Comparison of ENCODE assay signal across 8 mouse cellular contexts in genomic region chr17:79661387-79661786, GRCm38 (mm10). TPM values are rescaled to one million over a fixed set of nuclear protein-coding genes. Genes with fewer than 3 reads are reported as not detected.
DNase-seq lines count a peak whose midpoint lies in the region; ATAC-seq and TF ChIP-seq lines count a peak whose summit lies in the region.
"Had no signal": no experiment of that assay in that cellular context is flagged by ENCODE, and none has a peak within 500 bp of the region (broad histone marks: within the 10 kb centered on the region; RNA-seq: fewer than 3 reads in every experiment).

No protein-coding gene starts in this region.

- H3K9me3 ChIP-seq in lung, postnatal 0 days (ENCODE audit: low read length) = no peaks in the 10 kb centered on the region
- H3K9me3 ChIP-seq: liver, embryonic 15.5 days had no signal

- no peak overlapping the region for H3K4me3 ChIP-seq in layer of hippocampus, adult 2 months
- no peak overlapping the region for H3K4me3 ChIP-seq in lung, postnatal 0 days (ENCODE audit: low read depth, low read length)
- H3K4me3 ChIP-seq: liver, embryonic 15.5 days had no signal

- peak; percentile 71 for ATAC-seq in lung, postnatal 0 days

- TF ChIP-seq CTCF in layer of hippocampus, adult 2 months (conservative IDR thresholded peaks at IDR 0.05) = peak; percentile 92
- TF ChIP-seq CTCF in lung, postnatal 0 days (IDR thresholded peaks at IDR 0.05) = peak; percentile 81

- DNase-seq in A20 (ENCODE audit: low read depth, low spot score) = peak; percentile 55
- DNase-seq in ES-CJ7 (ENCODE audit: low read depth, low spot score) = peak; percentile 75
- DNase-seq in cerebellum, adult 11-12 months = peak; percentile 6
- peak; percentile 68 for DNase-seq in gastrocnemius, adult 18-20 months (ENCODE audit: low spot score)
- peak; percentile 48 to 79 for DNase-seq in layer of hippocampus, adult 2 months (ENCODE audit: low spot score in 2 of 2)
- peak; percentile 91 for DNase-seq in lung, postnatal 0 days (ENCODE audit: low spot score)
- DNase-seq in skeletal muscle tissue, adult 2 months (ENCODE audit: low read depth, low spot score) = peak; percentile 12

- H3K36me3 ChIP-seq in lung, postnatal 0 days (ENCODE audit: insufficient read depth, low read length) = no peaks in the 10 kb centered on the region
- H3K36me3 ChIP-seq: liver, embryonic 15.5 days had no signal

- no peak overlapping the region for H3K27ac ChIP-seq in layer of hippocampus, adult 2 months
- H3K27ac ChIP-seq in lung, postnatal 0 days (ENCODE audit: low read length) = peak overlapping the region; percentile 11; the same call in 1 of the 2 replicates
- H3K27ac ChIP-seq: liver, embryonic 15.5 days had no signal

- no peak overlapping the region for H3K9ac ChIP-seq in lung, postnatal 0 days (replicated peaks; ENCODE audit: low read depth)
- H3K9ac ChIP-seq: liver, embryonic 15.5 days had no signal

- TF ChIP-seq EP300 in lung, postnatal 0 days (IDR thresholded peaks at IDR 0.05) = no peak

- H3K27me3 ChIP-seq in lung, postnatal 0 days (replicated peaks; ENCODE audit: insufficient read depth, low read length) = no peaks in the 10 kb centered on the region
- H3K27me3 ChIP-seq: liver, embryonic 15.5 days had no signal

- no peaks in the 10 kb centered on the region for H3K4me1 ChIP-seq in lung, postnatal 0 days (ENCODE audit: insufficient read depth, low read depth, low read length)
- H3K4me1 ChIP-seq: liver, embryonic 15.5 days had no signal

- H3K4me2 ChIP-seq in lung, postnatal 0 days (replicated peaks; ENCODE audit: low read depth, low read length) = no peak overlapping the region
- H3K4me2 ChIP-seq: liver, embryonic 15.5 days had no signal

- 23% methylated on average over 7 of the region's 7 CpGs for WGBS in lung, postnatal 0 days

RNA-seq across cellular contexts. Expression of gene Rmdn2, which starts 49.7 kb away (rescaled TPM):
- total RNA-seq in gastrocnemius, adult 18-20 months (2021) = 10 to 100 TPM; 12.3 to 13.9 TPM
- 1 to 10 TPM; 9.0 TPM for total RNA-seq in layer of hippocampus, adult 2 months (2021)
- 38.7 and 58.1 TPM in 2 replicates for polyA plus RNA-seq in lung, postnatal 0 days (2015; fragmentation: Nextera tagmentation; extraction: Ambion mirVana)

RNA-seq across cellular contexts. Expression of gene Cyp1b1, which starts 53.5 kb away (rescaled TPM):
- total RNA-seq in gastrocnemius, adult 18-20 months (2021) = 1 to 10 TPM in 1 of 2 experiments, under 1 TPM in 1; 0.89 to 1.0 TPM
- 1 to 10 TPM; 3.4 to 4.5 TPM for total RNA-seq in layer of hippocampus, adult 2 months (2021)
- 1.7 and 1.9 TPM in 2 replicates for polyA plus RNA-seq in lung, postnatal 0 days (2015; fragmentation: Nextera tagmentation; extraction: Ambion mirVana)

Comparison
In these comparisons a context has a peak if more than half of its experiments do, and no peak if none do; other contexts are left out.
1. DNase-seq: peak in every context shown above with its lines; median percentile 91 in lung, postnatal 0 days; 75 in ES-CJ7; 68 in gastrocnemius, adult 18-20 months; 64 in layer of hippocampus, adult 2 months; 55 in A20; 12 in skeletal muscle tissue, adult 2 months; 6 in cerebellum, adult 11-12 months.